11 mouse cellular contexts compared by ENCODE assay signal in genomic region chr15:99112843-99113395, GRCm38 (mm10). TPM values are rescaled to one million over a fixed set of nuclear protein-coding genes. Genes with fewer than 3 reads are reported as not detected.
DNase-seq lines count a peak whose midpoint lies in the region; ATAC-seq and TF ChIP-seq lines count a peak whose summit lies in the region.
"Had no signal": no experiment of that assay in that cellular context is flagged by ENCODE, and none has a peak within 500 bp of the region (broad histone marks: within the 10 kb centered on the region; RNA-seq: fewer than 3 reads in every experiment).

No protein-coding gene starts in this region.

- 70% methylated on average over 11 of the region's 11 CpGs for WGBS in heart, embryonic 10.5 days
- 62% methylated on average over 11 of the region's 11 CpGs for WGBS in lung, embryonic 14.5 days
- 63% methylated on average over 11 of the region's 11 CpGs for WGBS in embryonic facial prominence, embryonic 15.5 days

- DNase-seq in heart, embryonic 10.5 days (ENCODE audit: low spot score), result no peak
- DNase-seq in heart, adult 8-10 months (ENCODE audit: low spot score), result no peak
- no peak for DNase-seq in lung, embryonic 14.5 days
- DNase-seq in lung, postnatal 25 days (ENCODE audit: low spot score), result no peak
- DNase-seq in mesoderm, embryonic 11.5 days (ENCODE audit: low read depth, low spot score), result peak; percentile 80
- DNase-seq in thymus, postnatal 25 days, result no peak
- DNase-seq in adrenal gland, adult 8-10 months, result no peak
- DNase-seq: lung, adult 18-20 months; thymus, postnatal 36 days had no signal

- H3K9ac ChIP-seq in lung, embryonic 14.5 days, result no peak overlapping the region
- H3K9ac ChIP-seq in embryonic facial prominence, embryonic 15.5 days, result no peak overlapping the region

- H3K4me2 ChIP-seq in lung, embryonic 14.5 days, result peak overlapping the region; percentile 35
- 0 out of 2 replicates have a peak overlapping the region, but pooled peaks have one; percentile 2 for H3K4me2 ChIP-seq in embryonic facial prominence, embryonic 15.5 days (replicated peaks)

- peaks cover 13% of the 10 kb centered on the region for H3K4me1 ChIP-seq in heart, embryonic 10.5 days
- no peaks in the 10 kb centered on the region; the same call in 1 of the 2 replicates for H3K4me1 ChIP-seq in lung, embryonic 14.5 days (ENCODE audit: insufficient read depth)
- no peaks in the 10 kb centered on the region for H3K4me1 ChIP-seq in embryonic facial prominence, embryonic 15.5 days

- no peaks in the 10 kb centered on the region for H3K27me3 ChIP-seq in heart, embryonic 10.5 days (ENCODE audit: insufficient read depth, poor library complexity, severe bottlenecking)
- H3K27me3 ChIP-seq in lung, embryonic 14.5 days (ENCODE audit: insufficient read depth, low read length), result no peaks in the 10 kb centered on the region
- no peaks in the 10 kb centered on the region for H3K27me3 ChIP-seq in embryonic facial prominence, embryonic 15.5 days

- ATAC-seq in lung, embryonic 14.5 days (ENCODE audit: insufficient read depth), result no peak
- ATAC-seq in embryonic facial prominence, embryonic 15.5 days (ENCODE audit: insufficient number of reproducible peaks, low FRiP score, low TSS enrichment, low read depth), result no peak

- peak overlapping the region; percentile 33; the same call in 1 of the 2 replicates for H3K4me3 ChIP-seq in heart, embryonic 10.5 days
- H3K4me3 ChIP-seq in lung, embryonic 14.5 days (ENCODE audit: low read depth, low read length), result no peak overlapping the region
- H3K4me3 ChIP-seq in embryonic facial prominence, embryonic 15.5 days (replicated peaks), result no peak overlapping the region

- no peaks in the 10 kb centered on the region for H3K9me3 ChIP-seq in heart, embryonic 10.5 days
- H3K9me3 ChIP-seq in lung, embryonic 14.5 days (ENCODE audit: low read depth, low read length), result no peaks in the 10 kb centered on the region
- no peaks in the 10 kb centered on the region for H3K9me3 ChIP-seq in embryonic facial prominence, embryonic 15.5 days (replicated peaks)

- H3K27ac ChIP-seq in heart, embryonic 10.5 days, result no peak overlapping the region
- H3K27ac ChIP-seq in lung, embryonic 14.5 days (ENCODE audit: low read depth), result no peak overlapping the region
- no peak overlapping the region for H3K27ac ChIP-seq in embryonic facial prominence, embryonic 15.5 days (replicated peaks)

- H3K36me3 ChIP-seq in heart, embryonic 10.5 days, result no peaks in the 10 kb centered on the region
- H3K36me3 ChIP-seq in lung, embryonic 14.5 days (ENCODE audit: insufficient read depth), result no peaks in the 10 kb centered on the region
- no peaks in the 10 kb centered on the region for H3K36me3 ChIP-seq in embryonic facial prominence, embryonic 15.5 days

- no peak for TF ChIP-seq CTCF in lung, embryonic 14.5 days (IDR thresholded peaks at IDR 0.05; ENCODE audit: low read depth)

RNA-seq across cellular contexts. Expression of gene Spats2, which starts 12.8 kb away (rescaled TPM):
- polyA plus RNA-seq in heart, embryonic 10.5 days (2016; fragmentation: Nextera tagmentation; extraction: Ambion mirVana), result 42.1 and 58.5 TPM in 2 replicates
- total RNA-seq in heart, adult 8-10 months (2022), result 1 to 10 TPM; 4.3 to 7.9 (median 7.2) TPM
- polyA plus RNA-seq in lung, embryonic 14.5 days (2014; fragmentation: Nextera tagmentation; extraction: Ambion mirVana), result 39.7 and 39.8 TPM in 2 replicates
- polyA plus RNA-seq in embryonic facial prominence, embryonic 15.5 days (2015; fragmentation: Nextera tagmentation; extraction: Ambion mirVana), result 36.7 and 37.0 TPM in 2 replicates
- 10 to 100 TPM; 13.9 to 20.1 (median 17.6) TPM for total RNA-seq in adrenal gland, adult 8-10 months (2022)

RNA-seq across cellular contexts. Expression of gene Dnajc22, which starts 19.9 kb away (rescaled TPM):
- 2.7 and 7.5 TPM in 2 replicates for polyA plus RNA-seq in heart, embryonic 10.5 days (2016; fragmentation: Nextera tagmentation; extraction: Ambion mirVana)
- 1 to 10 TPM in 1 of 4 experiments, under 1 TPM in 3; 0.38 to 1.2 (median 0.91) TPM for total RNA-seq in heart, adult 8-10 months (2022)
- 0.42 and 0.78 TPM in 2 replicates for polyA plus RNA-seq in lung, embryonic 14.5 days (2014; fragmentation: Nextera tagmentation; extraction: Ambion mirVana)
- polyA plus RNA-seq in embryonic facial prominence, embryonic 15.5 days (2015; fragmentation: Nextera tagmentation; extraction: Ambion mirVana), result 0.28 and 0.64 TPM in 2 replicates
- 1 to 10 TPM in 2 of 4 experiments, under 1 TPM in 2; 0.37 to 1.6 (median 1.2) TPM for total RNA-seq in adrenal gland, adult 8-10 months (2022)
- total RNA-seq: gastrocnemius, postnatal 4 days had no signal

RNA-seq across cellular contexts. Expression of gene C1ql4, which starts 25.3 kb away (rescaled TPM):
- polyA plus RNA-seq in heart, embryonic 10.5 days (2016; fragmentation: Nextera tagmentation; extraction: Ambion mirVana), result 0.12 and 0.20 TPM in 2 replicates
- total RNA-seq in heart, adult 8-10 months (2022), result not detected
- not detected in 2 replicates for polyA plus RNA-seq in lung, embryonic 14.5 days (2014; fragmentation: Nextera tagmentation; extraction: Ambion mirVana)
- 0.17 TPM in 1 of 2 replicates, not detected in the other for polyA plus RNA-seq in embryonic facial prominence, embryonic 15.5 days (2015; fragmentation: Nextera tagmentation; extraction: Ambion mirVana)
- not detected for total RNA-seq in adrenal gland, adult 8-10 months (2022)
- total RNA-seq: gastrocnemius, postnatal 4 days had no signal

RNA-seq across cellular contexts. Expression of gene Troap, which starts 38.5 kb away (rescaled TPM):
- polyA plus RNA-seq in heart, embryonic 10.5 days (2016; fragmentation: Nextera tagmentation; extraction: Ambion mirVana), result 35.7 TPM in 2 replicates
- total RNA-seq in heart, adult 8-10 months (2022), result under 1 TPM in 2 of 4 experiments, not detected in 2; 0.22 to 0.35 TPM
- 33.4 and 35.1 TPM in 2 replicates for polyA plus RNA-seq in lung, embryonic 14.5 days (2014; fragmentation: Nextera tagmentation; extraction: Ambion mirVana)
- 27.1 TPM in 2 replicates for polyA plus RNA-seq in embryonic facial prominence, embryonic 15.5 days (2015; fragmentation: Nextera tagmentation; extraction: Ambion mirVana)
- total RNA-seq in adrenal gland, adult 8-10 months (2022), result 1 to 10 TPM in 1 of 4 experiments, under 1 TPM in 3; 0.22 to 2.3 (median 0.67) TPM

RNA-seq across cellular contexts. Expression of gene Prph, which starts 57.9 kb away (rescaled TPM):
- polyA plus RNA-seq in heart, embryonic 10.5 days (2016; fragmentation: Nextera tagmentation; extraction: Ambion mirVana), result 0.36 and 1.1 TPM in 2 replicates
- 1 to 10 TPM in 1 of 4 experiments, under 1 TPM in 3; 0.16 to 1.4 (median 0.47) TPM for total RNA-seq in heart, adult 8-10 months (2022)
- polyA plus RNA-seq in lung, embryonic 14.5 days (2014; fragmentation: Nextera tagmentation; extraction: Ambion mirVana), result 0.91 and 1.8 TPM in 2 replicates
- polyA plus RNA-seq in embryonic facial prominence, embryonic 15.5 days (2015; fragmentation: Nextera tagmentation; extraction: Ambion mirVana), result 8.8 and 9.9 TPM in 2 replicates
- 1 to 10 TPM in 2 of 4 experiments, under 1 TPM in 2; 0.81 to 2.2 (median 1.4) TPM for total RNA-seq in adrenal gland, adult 8-10 months (2022)
